Mouse (Mus musculus) lung, embryonic 16.5 days (tissue): ENCODE results near the gene Ankle1. TPM values are rescaled to one million over a fixed set of nuclear protein-coding genes. Genes with fewer than 3 reads are reported as not detected.

ENCODE experiments used
- ATAC-seq: fragments of 200-750 bp; cut with Nextera tagmentation; 2 replicates; pipeline ENCODE4 v1.8.0; 2017; ENCODE audit warnings: low read depth, mild to moderate bottlenecking, moderate library complexity
- H3K27ac ChIP-seq: fragments of 300-500 bp; sonication (generic); 2 replicates; pipeline ENCODE4 v1.5.1; 2014; ENCODE audit warnings: mild to moderate bottlenecking, control low read depth, low read length
- H3K27me3 ChIP-seq: fragments of 300-500 bp; sonication (generic); 2 replicates; pipeline ENCODE4 v1.6.1; 2014; ENCODE audit warnings: low read depth, low read length, mixed read lengths; ENCODE audit not compliant: control insufficient read depth, insufficient read depth
- H3K36me3 ChIP-seq: fragments of 300-500 bp; sonication (generic); 2 replicates; pipeline ENCODE4 v1.6.1; 2014; ENCODE audit warnings: low read length; ENCODE audit not compliant: control insufficient read depth, insufficient read depth
- H3K4me1 ChIP-seq: fragments of 300-500 bp; sonication (generic); replicated peaks from 2 replicates; pipeline ENCODE4 v1.6.1; 2014; ENCODE audit warnings: low read length, mixed read lengths; ENCODE audit not compliant: control insufficient read depth, insufficient read depth
- H3K4me2 ChIP-seq: fragments of 300-500 bp; sonication (generic); 2 replicates; pipeline ENCODE4 v1.6.1; 2014; ENCODE audit warnings: low read depth, low read length, control low read depth
- H3K4me3 ChIP-seq: fragments of 300-500 bp; sonication (generic); 2 replicates; pipeline ENCODE4 v1.5.1; 2014; ENCODE audit warnings: mild to moderate bottlenecking, low read length, control low read depth
- H3K9ac ChIP-seq: fragments of 300-500 bp; sonication (generic); 2 replicates; pipeline ENCODE4 v1.6.1; 2014; ENCODE audit warnings: low read length, control low read depth
- H3K9me3 ChIP-seq: fragments of 300-500 bp; sonication (generic); 2 replicates; pipeline ENCODE4 v1.6.1; 2016; ENCODE audit warnings: low read length; ENCODE audit not compliant: control insufficient read depth
- WGBS: fragments of 180-500 bp; shearing (Covaris S2); extraction: QIAGEN DNeasy Blood & Tissue Kit; methylation state at CpG from one replicate; pipeline ENCODE4 v1.1.7; 2014; 5-methylcytosine and 5-hydroxymethylcytosine counted together
- polyA plus RNA-seq: library from polyadenylated mRNA; unstranded; fragments of >200 nt; fragmentation: Nextera tagmentation; extraction: Ambion mirVana; gene quantifications from 2 replicates; pipeline ENCODE4 v1.2.1, GENCODE M21; 2015

Gene Ankle1
- polyA plus RNA-seq, 1 experiment from 2014 or later, result 44.9 TPM

GRCm38 (mm10) chr8:71394481-71394880 is 11.3 kb upstream of the Ankle1 start:
- Histone ChIP-seq H3K27ac (no peak overlapping the region), H3K9ac (peak overlapping the region; percentile 52)

GRCm38 (mm10) chr8:71395071-71395470 is 10.7 kb upstream of the Ankle1 start:
- Histone ChIP-seq H3K9me3 (no peaks in the 10 kb centered on the region), H3K27ac (peak overlapping the region; percentile 69), H3K4me1 (peaks cover 16% of the 10 kb centered on the region), H3K36me3 (peaks cover 10% of the 10 kb centered on the region), H3K4me2 (peak overlapping the region; percentile 47), H3K9ac (peak overlapping the region; percentile 52), H3K4me3 (peak overlapping the region; percentile 37), H3K27me3 (no peaks in the 10 kb centered on the region)
- WGBS, result 71% methylated on average over 10 of the region's 10 CpGs
- ATAC-seq, result no peak

More at GRCm38 (mm10) chr8:71394481-71394880, 11.3 kb upstream of the Ankle1 start:
- Histone ChIP-seq H3K4me1 (peaks cover 16% of the 10 kb centered on the region), H3K27me3 (no peaks in the 10 kb centered on the region), H3K4me2 (peak overlapping the region; percentile 47), H3K36me3 (peaks cover 9% of the 10 kb centered on the region), H3K9me3 (no peaks in the 10 kb centered on the region), H3K4me3 (peak overlapping the region; percentile 37)
- WGBS, result 75% methylated on average over 7 of the region's 7 CpGs
- no peak for ATAC-seq

GRCm38 (mm10) chr8:71395629-71396028 is 10.2 kb upstream of the Ankle1 start, which contains the start of gene Ushbp1:
Gene Ushbp1 (minus strand): TSS chr8:71395802.
- H3K36me3 ChIP-seq, result peaks cover 11% of the 10 kb centered on the region
- peaks cover 16% of the 10 kb centered on the region for H3K4me1 ChIP-seq
- peak within 1 kb of the TSS; percentile 93 for H3K4me2 ChIP-seq
- peak within 1 kb of the TSS; percentile 92 for H3K4me3 ChIP-seq
- no peaks in the 10 kb centered on the region for H3K9me3 ChIP-seq
- 66% methylated on average over 9 of the region's 9 CpGs for WGBS
- peak within 1 kb of the TSS; percentile 52 for H3K9ac ChIP-seq
- H3K27me3 ChIP-seq, result no peaks in the 10 kb centered on the region
- H3K27ac ChIP-seq, result peak within 1 kb of the TSS; percentile 88
- no peak for ATAC-seq

- Histone ChIP-seq H3K4me1 (peaks cover 16% of the 10 kb centered on the region), H3K4me2 (peak within 1 kb of the TSS; percentile 93), H3K27ac (peak within 1 kb of the TSS; percentile 88), H3K36me3 (peaks cover 11% of the 10 kb centered on the region), H3K9ac (peak within 1 kb of the TSS; percentile 88), H3K9me3 (no peaks in the 10 kb centered on the region), H3K4me3 (peak within 1 kb of the TSS; percentile 92), H3K27me3 (no peaks in the 10 kb centered on the region)
- WGBS, result under 1% methylated on average over 34 of the region's 34 CpGs
- peak; percentile 97 for ATAC-seq
These were observed 9.0 kb upstream of the Ankle1 start, which contains the start of gene Babam1 for GRCm38 (mm10) chr8:71396639-71397305. Gene Babam1 (plus strand): TSS chr8:71396861.

- no peak for ATAC-seq
- no peaks in the 10 kb centered on the region for H3K9me3 ChIP-seq
- H3K36me3 ChIP-seq, result peaks cover 11% of the 10 kb centered on the region
- no peaks in the 10 kb centered on the region for H3K27me3 ChIP-seq
- 83% methylated on average over 12 of the region's 12 CpGs for WGBS
- H3K27ac ChIP-seq, result no peak overlapping the region
- peak overlapping the region; percentile 93 for H3K4me2 ChIP-seq
- peak overlapping the region; percentile 92 for H3K4me3 ChIP-seq
- peaks cover 16% of the 10 kb centered on the region for H3K4me1 ChIP-seq
- H3K9ac ChIP-seq, result peak overlapping the region; percentile 88
These were observed 8.1 kb upstream of the Ankle1 start for GRCm38 (mm10) chr8:71397701-71398100.

GRCm38 (mm10) chr8:71400826-71401225 is 5.0 kb upstream of the Ankle1 start:
- Histone ChIP-seq H3K36me3 (peaks cover 11% of the 10 kb centered on the region), H3K27me3 (no peaks in the 10 kb centered on the region), H3K27ac (no peak overlapping the region), H3K9me3 (no peaks in the 10 kb centered on the region), H3K4me1 (peaks cover 16% of the 10 kb centered on the region), H3K9ac (no peak overlapping the region), H3K4me2 (no peak overlapping the region), H3K4me3 (no peak overlapping the region)
- WGBS, result 76% methylated on average over 2 of the region's 2 CpGs
- ATAC-seq, result no peak

- Histone ChIP-seq H3K9me3 (no peaks in the 10 kb centered on the region), H3K4me1 (peaks cover 12% of the 10 kb centered on the region), H3K9ac (no peak overlapping the region), H3K4me2 (no peak overlapping the region), H3K27ac (no peak overlapping the region), H3K36me3 (peaks cover 11% of the 10 kb centered on the region), H3K4me3 (no peak overlapping the region), H3K27me3 (no peaks in the 10 kb centered on the region)
- no peak for ATAC-seq
These were observed 4.4 kb upstream of the Ankle1 start for GRCm38 (mm10) chr8:71401454-71401853.

- Histone ChIP-seq H3K36me3 (peaks cover 11% of the 10 kb centered on the region), H3K9me3 (no peaks in the 10 kb centered on the region), H3K4me3 (no peak overlapping the region), H3K9ac (no peak overlapping the region), H3K4me2 (no peak overlapping the region), H3K27ac (no peak overlapping the region), H3K27me3 (no peaks in the 10 kb centered on the region), H3K4me1 (peaks cover 16% of the 10 kb centered on the region)
- WGBS, result 86% methylated on average over 9 of the region's 9 CpGs
- no peak for ATAC-seq
These were observed 3.3 kb upstream of the Ankle1 start for GRCm38 (mm10) chr8:71402446-71402964.

GRCm38 (mm10) chr8:71403107-71403885 is 2.5 kb upstream of the Ankle1 start:
- Histone ChIP-seq H3K27me3 (no peaks in the 10 kb centered on the region), H3K4me2 (no peak overlapping the region), H3K9ac (no peak overlapping the region), H3K36me3 (peaks cover 14% of the 10 kb centered on the region), H3K9me3 (no peaks in the 10 kb centered on the region), H3K27ac (no peak overlapping the region), H3K4me1 (peaks cover 12% of the 10 kb centered on the region), H3K4me3 (no peak overlapping the region)
- WGBS, result 47% methylated on average over 6 of the region's 6 CpGs
- no peak for ATAC-seq
